Mouse (Mus musculus) bone marrow macrophage, adult 2 months (primary cell): ENCODE measurements around the gene Spns1.

Experiments
- CTCF ChIP-seq: IDR thresholded peaks from 2 replicates; pipeline ENCODE4 v1.5.1; 2012; ENCODE audit warnings: low read depth, mild to moderate bottlenecking, low read length, moderate library complexity
- POLR2A ChIP-seq: IDR thresholded peaks from 2 replicates; pipeline ENCODE4 v1.6.1; 2012; ENCODE audit warnings: mild to moderate bottlenecking, low read depth, low read length, borderline replicate concordance

- TF ChIP-seq CTCF (no peak), POLR2A (no peak)
These were observed 20.6 kb upstream of the Spns1 start for GRCm38 (mm10) chr7:126397822-126398221.
